Mouse (Mus musculus) cortical plate, adult 2 months (tissue): ENCODE measurements around the gene Ralgapa2.

Experiments used
- CTCF ChIP-seq: fragments of 200-500 bp; IDR thresholded peaks from 2 replicates; pipeline ENCODE4 v1.5.1; 2011; ENCODE audit warnings: mild to moderate bottlenecking, control low read depth, low read length; ENCODE audit not compliant: insufficient read depth; ENCODE audit errors: extremely low read depth
- POLR2A ChIP-seq: fragments of 200-500 bp; IDR thresholded peaks from 2 replicates; pipeline ENCODE4 v1.6.1; 2011; ENCODE audit warnings: mild to moderate bottlenecking, low read length, control low read depth; ENCODE audit not compliant: insufficient read depth; ENCODE audit errors: extremely low read depth

GRCm38 (mm10) chr2:146289394-146289793, 222.8 kb downstream of the Ralgapa2 start:
- no peak for TF ChIP-seq POLR2A
- TF ChIP-seq CTCF: no peak
